Mouse (Mus musculus): ENCODE data around the gene Dip2c.

Dip2c gene

GRCm38 (mm10) chr13:9276322-9276855 is at the start of gene Dip2c:
Gene Dip2c, plus strand, starts transcription at chr13:9276528.
- DNase-seq (ENCODE audit: low spot score in 2 of 2): peak; percentile 82 to 88

- no peak for DNase-seq (ENCODE audit: low spot score in 2 of 2)
Measured at GRCm38 (mm10) chr13:9227078-9227477, 49.2 kb upstream of the Dip2c start.

- DNase-seq (ENCODE audit: low spot score in 2 of 2): no peak
Measured at GRCm38 (mm10) chr13:9237495-9237894, 38.8 kb upstream of the Dip2c start.

- DNase-seq (ENCODE audit: low spot score in 2 of 2): no peak
Measured at GRCm38 (mm10) chr13:9239127-9239526, 37.2 kb upstream of the Dip2c start.

- no peak for DNase-seq (ENCODE audit: low spot score in 2 of 2)
Measured at GRCm38 (mm10) chr13:9239631-9240236, 36.6 kb upstream of the Dip2c start.

GRCm38 (mm10) chr13:9261748-9262147 is 14.6 kb upstream of the Dip2c start:
- no peak for DNase-seq (ENCODE audit: low spot score in 2 of 2)

GRCm38 (mm10) chr13:9265516-9265915 is 10.8 kb upstream of the Dip2c start:
- DNase-seq (ENCODE audit: low spot score in 2 of 2): no peak

- DNase-seq (ENCODE audit: low spot score in 2 of 2): peak in 1 of 2 experiments; percentile 43
Measured at GRCm38 (mm10) chr13:9276856-9277620, 710 bp downstream of the Dip2c start.

GRCm38 (mm10) chr13:9277621-9277960 is 1.3 kb downstream of the Dip2c start:
- DNase-seq (ENCODE audit: low spot score in 2 of 2): peak; percentile 2 to 4

- DNase-seq (ENCODE audit: low spot score in 2 of 2): no peak
Measured at GRCm38 (mm10) chr13:9278636-9279035, 2.3 kb downstream of the Dip2c start.

GRCm38 (mm10) chr13:9283050-9283449 is 6.7 kb downstream of the Dip2c start:
- no peak for DNase-seq (ENCODE audit: low spot score in 2 of 2)

- no peak for DNase-seq (ENCODE audit: low spot score in 2 of 2)
Measured at GRCm38 (mm10) chr13:9289916-9290315, 13.6 kb downstream of the Dip2c start.

- no peak for DNase-seq (ENCODE audit: low spot score in 2 of 2)
Measured at GRCm38 (mm10) chr13:9296285-9296684, 20.0 kb downstream of the Dip2c start.

GRCm38 (mm10) chr13:9297266-9297665 is 20.9 kb downstream of the Dip2c start:
- no peak for DNase-seq (ENCODE audit: low spot score in 2 of 2)

- no peak for DNase-seq (ENCODE audit: low spot score in 2 of 2)
Measured at GRCm38 (mm10) chr13:9297689-9298088, 21.4 kb downstream of the Dip2c start.

- no peak for DNase-seq (ENCODE audit: low spot score in 2 of 2)
Measured at GRCm38 (mm10) chr13:9299657-9300056, 23.3 kb downstream of the Dip2c start.

- no peak for DNase-seq (ENCODE audit: low spot score in 2 of 2)
Measured at GRCm38 (mm10) chr13:9308863-9309262, 32.5 kb downstream of the Dip2c start.

GRCm38 (mm10) chr13:9310806-9311205 is 34.5 kb downstream of the Dip2c start:
- no peak for DNase-seq (ENCODE audit: low spot score in 2 of 2)

- DNase-seq (ENCODE audit: low spot score in 2 of 2): no peak
Measured at GRCm38 (mm10) chr13:9312916-9313315, 36.6 kb downstream of the Dip2c start.

GRCm38 (mm10) chr13:9314099-9314712 is 37.9 kb downstream of the Dip2c start:
- peak in 1 of 2 experiments; percentile 26 for DNase-seq (ENCODE audit: low spot score in 2 of 2)

GRCm38 (mm10) chr13:9314713-9315112 is 38.4 kb downstream of the Dip2c start:
- DNase-seq (ENCODE audit: low spot score in 2 of 2): no peak

GRCm38 (mm10) chr13:9319745-9320144 is 43.4 kb downstream of the Dip2c start:
- DNase-seq (ENCODE audit: low spot score in 2 of 2): no peak

- DNase-seq (ENCODE audit: low spot score in 2 of 2): no peak
Measured at GRCm38 (mm10) chr13:9325262-9325661, 48.9 kb downstream of the Dip2c start.
